Mouse (Mus musculus) sigmoid colon, adult 10 weeks (tissue): ENCODE data around the gene Gm4836. TPM values are rescaled to one million over a fixed set of nuclear protein-coding genes. Genes with fewer than 3 reads are reported as not detected.

Experiments
- polyA plus RNA-seq: library from polyadenylated mRNA; stranded (reverse); fragments of 350-450 nt; fragmentation: Illumina TruSeq; extraction: RNeasy Lipid Tissue Mini Kit (QIAGEN cat#74804); gene quantifications from one replicate; pipeline ENCODE4 v1.2.3, GENCODE M21; 2014; ENCODE audit warnings: low read depth, low replicate concordance

Gm4836 gene
- not detected for polyA plus RNA-seq

GRCm38 (mm10) chrX:28293532-28293931 lies at the start of gene Gm4836:
Gene Gm4836, minus strand, starts transcription at chrX:28293632.

